Mouse (Mus musculus): ENCODE data around the gene Mdc1.

Gene Mdc1

GRCm38 (mm10) chr17:35882924-35883323 lies 41.6 kb downstream of the Mdc1 start:
- no peak for DNase-seq (ENCODE audit: low spot score)

DNA sequence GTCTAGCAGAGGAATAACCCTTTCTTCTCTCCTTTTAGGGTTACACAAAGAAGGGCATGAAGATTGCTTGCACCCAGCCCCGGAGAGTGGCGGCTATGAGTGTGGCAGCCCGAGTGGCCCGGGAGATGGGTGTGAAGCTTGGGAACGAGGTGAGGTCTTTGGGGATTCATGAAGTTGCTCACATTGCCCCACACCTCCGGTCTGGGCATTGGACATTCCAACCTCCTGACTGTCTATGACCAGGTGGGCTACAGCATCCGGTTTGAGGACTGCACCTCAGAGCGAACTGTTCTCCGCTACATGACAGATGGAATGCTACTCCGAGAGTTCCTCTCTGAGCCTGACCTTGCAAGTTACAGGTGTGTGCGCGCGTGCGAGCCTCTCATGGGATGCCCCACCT lies 42.5 kb downstream of the Mdc1 start:
- no peak for DNase-seq (ENCODE audit: low spot score)

DNA sequence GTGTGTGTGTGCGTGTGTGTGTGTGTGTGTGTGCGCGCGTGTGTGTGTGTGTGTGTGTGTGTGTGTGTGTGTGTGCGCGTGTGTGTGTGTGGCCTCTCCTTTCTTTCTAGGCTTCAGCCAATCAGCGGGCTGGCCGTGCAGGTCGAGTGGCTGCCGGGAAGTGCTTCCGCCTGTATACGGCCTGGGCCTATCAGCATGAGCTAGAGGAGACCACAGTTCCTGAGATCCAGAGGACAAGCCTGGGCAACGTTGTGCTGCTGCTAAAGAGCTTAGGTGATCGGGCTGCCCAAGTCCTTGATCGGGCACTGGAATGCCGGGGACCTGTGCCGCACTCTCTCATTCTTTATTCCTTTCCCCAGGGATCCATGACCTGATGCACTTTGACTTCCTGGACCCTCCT lies 46.4 kb downstream of the Mdc1 start:
- no peak for DNase-seq (ENCODE audit: low spot score)

- DNase-seq (ENCODE audit: low spot score): peak; percentile 94
Observed at GRCm38 (mm10) chr17:35896781-35897643, 55.7 kb downstream of the Mdc1 start, which contains the start of gene 2310061I04Rik. 2310061I04Rik (minus strand) TSS chr17:35897431.

- DNase-seq (ENCODE audit: low spot score): no peak
Observed at GRCm38 (mm10) chr17:35897644-35898573, 56.6 kb downstream of the Mdc1 start.

DNA sequence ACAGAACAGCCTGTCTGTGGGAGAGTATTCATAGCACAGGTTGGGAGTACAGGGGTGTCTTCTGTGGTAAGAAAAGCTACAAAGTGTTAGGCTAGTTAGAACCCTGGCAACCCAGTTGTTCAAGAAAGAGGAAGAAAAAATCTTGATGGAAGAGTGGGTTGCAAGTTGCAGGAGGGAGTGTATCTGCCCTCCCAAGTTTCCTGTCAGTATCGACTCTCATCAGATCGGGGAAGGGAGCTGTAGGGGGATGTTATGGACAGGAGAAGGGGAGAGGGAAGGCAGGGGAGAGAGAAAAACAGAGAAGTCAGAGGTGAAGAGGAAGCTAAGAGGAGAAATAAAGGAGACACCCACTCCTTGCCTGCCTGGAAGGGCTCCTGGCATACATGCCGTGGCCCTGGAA lies 59.3 kb downstream of the Mdc1 start:
- DNase-seq (ENCODE audit: low spot score): no peak

- DNase-seq (ENCODE audit: low spot score): no peak
Observed at GRCm38 (mm10) chr17:35903343-35903991, 62.2 kb downstream of the Mdc1 start.

- no peak for DNase-seq (ENCODE audit: low spot score)
Observed at GRCm38 (mm10) chr17:35903992-35904355, 62.7 kb downstream of the Mdc1 start.

- no peak for DNase-seq (ENCODE audit: low spot score)
Observed at GRCm38 (mm10) chr17:35905587-35905986, 64.3 kb downstream of the Mdc1 start.

- DNase-seq (ENCODE audit: low spot score): no peak
Observed at GRCm38 (mm10) chr17:35907609-35908008, 66.3 kb downstream of the Mdc1 start.
